Mouse (Mus musculus): ENCODE results near the gene Plin2. TPM values are rescaled to one million over a fixed set of nuclear protein-coding genes. Genes with fewer than 3 reads are reported as not detected.
A peak's percentile ranks its signal among the peaks of the same experiment; 100 is the strongest.
"Not testable (repeated sequence)": the region's sequence is repeated elsewhere in the genome, so short reads cannot be mapped to it uniquely, and the experiment has no call there.

Plin2 gene
- polyA plus RNA-seq, 1 experiment from 2014 or later = 152 TPM

GRCm38 (mm10) chr4:86656410-86656809 is 13.4 kb downstream of the Plin2 start:
- 90% methylated on average over 8 of the region's 8 CpGs for WGBS
- not testable (repeated sequence) for H3K9me3 ChIP-seq (ENCODE audit: control insufficient read depth, low read length); H3K4me3 ChIP-seq (ENCODE audit: low read length); H3K27ac ChIP-seq (ENCODE audit: low read length); ATAC-seq (ENCODE audit: low read depth); H3K4me2 ChIP-seq (ENCODE audit: low read depth, low read length); H3K27me3 ChIP-seq (ENCODE audit: control insufficient read depth, insufficient read depth, low read depth, low read length); H3K4me1 ChIP-seq (replicated peaks; ENCODE audit: control insufficient read depth, insufficient read depth, low read length); H3K9ac ChIP-seq (ENCODE audit: low read length)
- H3K36me3 ChIP-seq (ENCODE audit: control insufficient read depth, insufficient read depth, low read length) = peaks cover 44% of the 10 kb centered on the region

- Histone ChIP-seq H3K36me3 (ENCODE audit: control insufficient read depth, insufficient read depth, low read length) (peaks cover 3% of the 10 kb centered on the region), H3K4me1 (replicated peaks; ENCODE audit: control insufficient read depth, insufficient read depth, low read length) (no peaks in the 10 kb centered on the region), H3K4me3 (ENCODE audit: low read length) (no peak overlapping the region), H3K4me2 (ENCODE audit: low read depth, low read length) (no peak overlapping the region), H3K9me3 (ENCODE audit: control insufficient read depth, low read length) (no peaks in the 10 kb centered on the region), H3K27ac (ENCODE audit: low read length) (no peak overlapping the region), H3K9ac (ENCODE audit: low read length) (no peak overlapping the region), H3K27me3 (ENCODE audit: control insufficient read depth, insufficient read depth, low read depth, low read length) (no peaks in the 10 kb centered on the region)
- 73% methylated on average over 10 of the region's 10 CpGs for WGBS
- ATAC-seq (ENCODE audit: low read depth) = 0 out of 2 replicates have a peak, but pooled peaks have one; percentile 20
Measured at GRCm38 (mm10) chr4:86651686-86652384, 18.0 kb downstream of the Plin2 start.

DNA sequence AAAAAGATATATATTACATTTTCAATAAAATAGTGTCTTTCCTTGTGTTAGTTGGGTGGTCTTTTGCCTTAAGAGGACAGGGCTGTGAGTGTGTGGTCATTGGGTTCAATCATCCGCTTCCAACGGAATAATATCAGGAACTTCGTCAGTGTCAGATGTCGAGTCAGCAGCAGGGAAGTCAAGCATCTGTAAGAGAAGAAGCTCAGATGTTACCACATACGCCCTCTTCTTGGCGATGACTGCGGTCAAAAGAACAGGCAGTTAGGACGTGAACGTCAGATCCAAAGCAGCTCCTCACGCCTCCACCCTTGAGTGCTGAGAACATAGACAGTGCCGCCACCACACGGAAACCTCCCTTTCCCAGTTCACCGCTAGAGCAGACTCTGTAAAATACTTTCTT is 21.5 kb downstream of the Plin2 start:
- H3K27ac ChIP-seq (ENCODE audit: low read length); H3K27me3 ChIP-seq (ENCODE audit: control insufficient read depth, insufficient read depth, low read depth, low read length); H3K36me3 ChIP-seq (ENCODE audit: control insufficient read depth, insufficient read depth, low read length); H3K9me3 ChIP-seq (ENCODE audit: control insufficient read depth, low read length); H3K4me2 ChIP-seq (ENCODE audit: low read depth, low read length); H3K4me1 ChIP-seq (replicated peaks; ENCODE audit: control insufficient read depth, insufficient read depth, low read length); ATAC-seq (ENCODE audit: low read depth); H3K4me3 ChIP-seq (ENCODE audit: low read length); H3K9ac ChIP-seq (ENCODE audit: low read length): not testable (repeated sequence)
- WGBS = 82% methylated on average over 10 of the region's 13 CpGs

DNA sequence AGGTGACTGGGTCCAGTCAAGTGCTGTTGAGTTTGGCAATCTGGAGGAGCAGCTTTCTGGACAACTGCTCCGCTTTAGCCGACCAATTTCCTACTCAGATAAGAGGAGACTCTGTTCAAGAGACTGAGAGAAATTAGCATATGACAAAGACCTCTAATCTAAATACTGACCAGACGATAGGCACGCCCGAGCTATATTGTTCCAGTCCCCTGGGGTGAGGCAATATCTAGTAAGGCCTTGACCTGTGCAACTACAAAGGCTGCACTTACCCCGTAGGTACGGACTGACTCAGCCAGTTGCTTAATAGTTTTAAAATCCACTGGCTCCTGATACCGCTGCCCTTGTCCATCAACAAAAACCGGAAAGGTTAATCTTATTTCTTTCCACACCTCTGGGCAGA is 32.3 kb downstream of the Plin2 start:
- H3K4me3 ChIP-seq (ENCODE audit: low read length); H3K27me3 ChIP-seq (ENCODE audit: control insufficient read depth, insufficient read depth, low read depth, low read length); H3K36me3 ChIP-seq (ENCODE audit: control insufficient read depth, insufficient read depth, low read length); ATAC-seq (ENCODE audit: low read depth); H3K9ac ChIP-seq (ENCODE audit: low read length); H3K4me2 ChIP-seq (ENCODE audit: low read depth, low read length); H3K4me1 ChIP-seq (replicated peaks; ENCODE audit: control insufficient read depth, insufficient read depth, low read length); H3K27ac ChIP-seq (ENCODE audit: low read length); H3K9me3 ChIP-seq (ENCODE audit: control insufficient read depth, low read length): not testable (repeated sequence)
- 83% methylated on average over 9 of the region's 9 CpGs for WGBS

- ATAC-seq (ENCODE audit: low read depth); H3K27me3 ChIP-seq (ENCODE audit: control insufficient read depth, insufficient read depth, low read depth, low read length); H3K9ac ChIP-seq (ENCODE audit: low read length); H3K4me3 ChIP-seq (ENCODE audit: low read length); H3K4me2 ChIP-seq (ENCODE audit: low read depth, low read length); H3K9me3 ChIP-seq (ENCODE audit: control insufficient read depth, low read length); H3K36me3 ChIP-seq (ENCODE audit: control insufficient read depth, insufficient read depth, low read length); H3K27ac ChIP-seq (ENCODE audit: low read length); H3K4me1 ChIP-seq (replicated peaks; ENCODE audit: control insufficient read depth, insufficient read depth, low read length): not testable (repeated sequence)
Measured at GRCm38 (mm10) chr4:86634873-86635272, 35.0 kb downstream of the Plin2 start.

- H3K4me1 ChIP-seq (replicated peaks; ENCODE audit: control insufficient read depth, insufficient read depth, low read length); H3K27ac ChIP-seq (ENCODE audit: low read length); ATAC-seq (ENCODE audit: low read depth); H3K9ac ChIP-seq (ENCODE audit: low read length); H3K36me3 ChIP-seq (ENCODE audit: control insufficient read depth, insufficient read depth, low read length); H3K4me2 ChIP-seq (ENCODE audit: low read depth, low read length); H3K9me3 ChIP-seq (ENCODE audit: control insufficient read depth, low read length); H3K4me3 ChIP-seq (ENCODE audit: low read length); H3K27me3 ChIP-seq (ENCODE audit: control insufficient read depth, insufficient read depth, low read depth, low read length): not testable (repeated sequence)
Measured at GRCm38 (mm10) chr4:86634312-86634711, 35.5 kb downstream of the Plin2 start.

GRCm38 (mm10) chr4:86632556-86632955 is 37.3 kb downstream of the Plin2 start:
- H3K9me3 ChIP-seq (ENCODE audit: control insufficient read depth, low read length); H3K4me1 ChIP-seq (replicated peaks; ENCODE audit: control insufficient read depth, insufficient read depth, low read length); H3K27ac ChIP-seq (ENCODE audit: low read length); H3K9ac ChIP-seq (ENCODE audit: low read length); H3K4me2 ChIP-seq (ENCODE audit: low read depth, low read length); H3K4me3 ChIP-seq (ENCODE audit: low read length); H3K36me3 ChIP-seq (ENCODE audit: control insufficient read depth, insufficient read depth, low read length); H3K27me3 ChIP-seq (ENCODE audit: control insufficient read depth, insufficient read depth, low read depth, low read length): not testable (repeated sequence)
- ATAC-seq (ENCODE audit: low read depth) = peak; percentile 38; the same call in 1 of the 2 replicates
- 62% methylated on average over 4 of the region's 5 CpGs for WGBS

DNA sequence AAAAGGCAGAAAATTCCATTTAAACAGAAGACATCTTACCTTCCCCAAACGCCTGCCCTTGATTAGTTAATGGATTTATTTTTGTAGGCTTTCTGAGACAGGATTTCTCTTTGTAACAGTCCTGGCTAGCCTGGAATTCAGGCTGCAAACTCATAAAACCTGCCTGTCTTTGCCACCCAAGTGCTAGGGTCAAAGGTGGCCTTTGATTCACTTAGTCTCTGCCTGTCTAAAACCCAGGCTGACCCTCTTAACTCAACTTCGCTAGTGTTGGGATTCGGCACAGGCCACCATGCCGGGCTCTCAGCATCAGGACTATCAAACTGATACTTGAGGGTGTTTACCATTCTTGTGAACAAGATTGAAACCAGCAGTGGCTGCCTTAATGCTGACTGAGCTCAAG is 38.0 kb downstream of the Plin2 start:
- no peak overlapping the region for H3K4me2 ChIP-seq (ENCODE audit: low read depth, low read length)

DNA sequence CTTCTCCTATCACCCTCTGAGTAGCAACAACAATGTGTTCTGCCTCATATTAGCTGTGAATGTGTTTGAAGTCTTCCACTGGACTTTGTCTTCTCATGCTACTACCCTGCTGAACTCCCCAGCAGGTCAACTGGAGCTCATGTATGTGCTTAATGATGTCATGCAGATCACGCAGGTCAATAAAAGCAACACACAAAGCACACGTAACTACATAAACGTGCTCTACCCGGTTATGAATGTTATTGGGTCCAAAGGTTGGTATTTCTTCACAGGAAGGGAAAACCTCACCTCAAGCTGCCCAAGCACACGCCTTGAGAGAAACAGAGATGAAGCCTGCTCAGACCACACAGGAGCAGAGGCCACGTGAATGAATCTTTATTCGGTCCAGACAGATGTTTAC is 43.4 kb downstream of the Plin2 start:
- 82% methylated on average over 7 of the region's 7 CpGs for WGBS
- not testable (repeated sequence) for ATAC-seq (ENCODE audit: low read depth); H3K27ac ChIP-seq (ENCODE audit: low read length); H3K9ac ChIP-seq (ENCODE audit: low read length); H3K9me3 ChIP-seq (ENCODE audit: control insufficient read depth, low read length); H3K36me3 ChIP-seq (ENCODE audit: control insufficient read depth, insufficient read depth, low read length); H3K4me1 ChIP-seq (replicated peaks; ENCODE audit: control insufficient read depth, insufficient read depth, low read length); H3K27me3 ChIP-seq (ENCODE audit: control insufficient read depth, insufficient read depth, low read depth, low read length); H3K4me3 ChIP-seq (ENCODE audit: low read length); H3K4me2 ChIP-seq (ENCODE audit: low read depth, low read length)

More for the DNA sequence above, 38.0 kb downstream of the Plin2 start:
- no peaks in the 10 kb centered on the region for H3K9me3 ChIP-seq (ENCODE audit: control insufficient read depth, low read length)
- no peaks in the 10 kb centered on the region for H3K36me3 ChIP-seq (ENCODE audit: control insufficient read depth, insufficient read depth, low read length)
- no peak overlapping the region for H3K27ac ChIP-seq (ENCODE audit: low read length)
- H3K4me3 ChIP-seq (ENCODE audit: low read length) = no peak overlapping the region
- WGBS = 23% methylated on average over 4 of the region's 4 CpGs
- H3K4me1 ChIP-seq (replicated peaks; ENCODE audit: control insufficient read depth, insufficient read depth, low read length) = no peaks in the 10 kb centered on the region
- no peak for ATAC-seq (ENCODE audit: low read depth)
- no peak overlapping the region for H3K9ac ChIP-seq (ENCODE audit: low read length)
- no peaks in the 10 kb centered on the region for H3K27me3 ChIP-seq (ENCODE audit: control insufficient read depth, insufficient read depth, low read depth, low read length)

DNA sequence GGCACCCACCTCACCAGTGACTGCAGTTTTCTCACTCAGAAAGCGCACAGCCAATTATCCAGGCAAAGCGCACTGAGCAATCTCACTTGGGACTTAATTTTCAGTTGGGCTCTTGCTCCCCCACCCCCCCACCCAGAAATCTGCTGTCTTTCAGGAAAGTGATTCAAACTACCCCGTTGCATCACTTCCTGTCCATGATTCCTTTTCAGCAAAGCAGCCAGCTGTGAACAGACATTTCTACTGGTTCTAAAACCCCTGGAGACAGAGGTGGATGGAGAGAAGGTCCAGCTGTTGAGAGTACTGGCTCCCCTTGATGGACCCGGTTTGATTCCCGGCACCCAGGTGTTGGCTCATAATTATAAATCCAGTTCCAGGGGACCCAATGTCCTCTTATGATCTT is 44.4 kb downstream of the Plin2 start:
- Histone ChIP-seq H3K36me3 (ENCODE audit: control insufficient read depth, insufficient read depth, low read length) (no peaks in the 10 kb centered on the region), H3K4me2 (ENCODE audit: low read depth, low read length) (no peak overlapping the region), H3K27me3 (ENCODE audit: control insufficient read depth, insufficient read depth, low read depth, low read length) (no peaks in the 10 kb centered on the region), H3K9me3 (ENCODE audit: control insufficient read depth, low read length) (no peaks in the 10 kb centered on the region), H3K9ac (ENCODE audit: low read length) (no peak overlapping the region), H3K4me1 (replicated peaks; ENCODE audit: control insufficient read depth, insufficient read depth, low read length) (no peaks in the 10 kb centered on the region), H3K27ac (ENCODE audit: low read length) (no peak overlapping the region), H3K4me3 (ENCODE audit: low read length) (no peak overlapping the region)
- WGBS = 65% methylated on average over 5 of the region's 5 CpGs
- ATAC-seq (ENCODE audit: low read depth) = no peak
